Mouse (Mus musculus) olfactory bulb, adult 2 months (tissue): Measurements from ENCODE around the gene E330009J07Rik.

Experiments used
- CTCF ChIP-seq: fragments of 200-500 bp; IDR thresholded peaks from 2 replicates; pipeline ENCODE4 v1.5.1; 2012; ENCODE audit warnings: low read depth, mild to moderate bottlenecking, low read length, moderate library complexity; ENCODE audit not compliant: insufficient read depth
- POLR2A ChIP-seq: fragments of 200-500 bp; IDR thresholded peaks from 2 replicates; pipeline ENCODE4 v1.6.1; 2012; ENCODE audit warnings: mild to moderate bottlenecking, low read depth, low read length, moderate library complexity; ENCODE audit not compliant: insufficient read depth

GRCm38 (mm10) chr6:40427441-40427840 lies 8.5 kb downstream of the E330009J07Rik start:
- TF ChIP-seq POLR2A (no peak), CTCF (no peak)
